Mouse (Mus musculus) gastrocnemius, adult 18-20 months (tissue): Measurements from ENCODE around the gene Gm8994. TPM values are rescaled to one million over a fixed set of nuclear protein-coding genes. Genes with fewer than 3 reads are reported as not detected.
"Not testable (repeated sequence)": the region's sequence is repeated elsewhere in the genome, so short reads cannot be mapped to it uniquely, and the experiment has no call there.

Experiments used
- DNase-seq: peaks from one replicate; pipeline ENCODE4 v3.0.0; 2021; ENCODE audit warnings: low spot score
- long read RNA-seq, 2 experiments: library from polyadenylated mRNA; stranded (forward); transcript quantifications; one replicate each; pipeline ENCODE4 v2.0.0; 2021
- total RNA-seq, 2 experiments: library from RNA; stranded (reverse); gene quantifications; 2 replicates each; pipeline ENCODE4 v1.2.3; 2021

Gm8994 gene
- not detected for total RNA-seq
- long read RNA-seq, experiment 1, result 0 reads
- long read RNA-seq, experiment 2, result 0 reads

DNA sequence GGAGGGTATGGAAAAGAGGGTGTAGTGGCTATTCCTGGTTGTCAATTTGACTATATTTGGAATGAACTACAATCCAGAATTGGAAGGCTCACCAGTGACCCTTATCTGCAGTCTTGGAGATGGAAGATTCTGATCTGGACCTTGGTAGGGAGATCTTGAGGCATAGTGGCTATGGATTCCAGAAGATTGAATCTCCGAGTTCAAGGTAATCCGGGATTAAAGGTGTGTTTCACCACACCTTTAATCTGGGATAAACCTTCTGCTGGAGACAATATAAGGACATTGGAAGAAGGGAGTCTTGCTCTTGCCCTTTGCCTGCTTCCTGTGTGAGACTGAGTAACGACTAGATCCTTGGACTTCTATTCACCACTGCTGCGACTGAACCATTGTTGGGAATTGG lies at the start of gene Gm8994:
TSS of gene Gm8994 (plus strand) at position 301 of the 400 bp plus-strand sequence.
- DNase-seq, result not testable (repeated sequence)

DNA sequence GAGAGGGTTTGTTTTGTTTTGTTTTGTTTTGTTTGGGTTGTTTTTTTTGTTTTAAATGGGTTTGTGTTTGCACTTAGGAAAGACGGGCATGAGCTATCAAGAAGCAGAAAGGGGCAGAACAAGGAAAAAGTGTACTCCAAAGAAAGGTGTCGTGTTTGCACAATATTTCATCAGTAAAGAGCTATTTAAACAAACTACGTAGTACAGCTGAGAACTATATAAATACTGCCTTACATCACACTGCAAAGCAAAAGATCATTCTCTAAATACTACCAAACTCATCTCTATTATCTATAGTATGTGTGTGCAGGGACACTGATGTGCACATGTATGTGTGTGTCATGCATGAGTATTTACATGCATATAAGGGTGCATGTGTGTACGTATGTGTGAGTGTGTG lies 49.7 kb upstream of the Gm8994 start:
- no peak for DNase-seq

DNA sequence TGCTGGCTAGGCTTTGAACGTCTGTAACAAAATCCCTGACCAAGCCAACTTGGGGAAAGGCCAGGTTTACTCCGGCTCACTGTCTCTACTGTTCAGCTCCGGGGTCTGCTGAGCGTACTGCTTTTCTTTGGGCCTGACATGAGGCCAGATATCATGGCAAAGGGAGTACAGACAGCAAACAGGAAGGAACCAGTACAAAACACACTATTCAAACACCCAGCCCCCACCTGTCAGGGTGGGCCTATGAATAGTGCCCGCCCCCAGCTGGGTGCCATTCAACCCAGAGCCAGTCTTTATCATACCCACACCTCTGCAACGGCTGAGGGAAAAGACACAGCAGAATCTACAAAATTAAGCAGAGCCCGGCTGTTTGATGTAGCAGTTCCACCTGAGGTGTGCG lies 42.8 kb upstream of the Gm8994 start:
- DNase-seq, result no peak

DNA sequence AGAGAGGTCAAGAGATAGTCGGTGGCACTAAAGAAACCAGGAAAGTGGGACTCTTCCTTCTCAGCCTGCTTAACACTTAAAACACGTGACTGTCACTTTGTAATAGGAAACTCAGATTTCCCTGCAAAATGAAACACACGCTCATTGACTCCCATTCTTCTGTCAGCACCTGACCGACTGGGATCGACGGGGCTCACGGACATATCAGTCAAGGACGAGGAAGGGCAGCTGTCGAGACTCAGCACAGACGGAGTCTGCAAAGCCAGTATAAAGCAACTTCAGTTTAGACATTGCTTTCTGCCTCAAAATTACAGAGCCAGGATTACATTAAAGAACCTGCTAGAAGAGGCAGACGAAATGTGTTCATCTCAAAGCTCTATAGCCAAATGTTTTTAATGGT lies 41.2 kb upstream of the Gm8994 start:
- DNase-seq, result no peak

DNA sequence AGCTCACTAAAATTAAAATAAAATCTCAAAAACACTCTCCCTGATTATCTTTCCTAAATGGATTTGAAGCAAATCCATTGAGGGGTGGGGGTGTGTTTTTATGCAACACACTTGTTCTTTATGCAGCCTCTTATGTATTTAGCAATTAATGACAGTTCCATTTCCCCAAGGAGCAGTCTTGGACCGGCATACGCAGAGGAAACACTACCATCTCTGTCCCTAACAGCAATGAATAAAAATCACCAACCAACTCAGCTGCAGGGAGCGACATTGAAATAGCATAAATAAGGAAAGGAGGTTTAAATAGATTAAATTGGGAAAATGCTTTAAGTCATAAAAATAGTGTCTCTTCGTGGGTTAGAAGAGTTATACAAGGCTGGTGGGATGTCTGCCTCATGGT lies 40.8 kb upstream of the Gm8994 start:
- DNase-seq, result no peak

DNA sequence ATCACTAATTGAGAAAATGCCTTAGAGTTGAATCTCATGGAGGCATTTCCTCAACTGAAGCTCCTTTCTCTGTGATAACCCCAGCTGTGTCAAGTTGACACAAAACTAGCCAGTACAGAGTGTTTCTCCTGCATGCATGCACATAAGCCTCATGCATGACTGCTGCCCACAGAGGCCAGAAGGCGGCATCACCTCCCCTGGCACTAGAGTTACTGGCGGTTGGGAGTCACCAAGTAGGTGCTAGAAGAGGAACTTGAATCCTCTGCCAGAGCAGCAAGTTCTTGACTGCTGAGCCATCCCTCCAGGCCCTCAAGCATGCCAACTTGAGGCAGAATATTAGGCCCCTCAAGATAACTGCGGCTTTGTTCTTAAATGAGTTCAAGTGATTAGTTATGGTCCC lies 35.9 kb upstream of the Gm8994 start:
- DNase-seq, result no peak

DNA sequence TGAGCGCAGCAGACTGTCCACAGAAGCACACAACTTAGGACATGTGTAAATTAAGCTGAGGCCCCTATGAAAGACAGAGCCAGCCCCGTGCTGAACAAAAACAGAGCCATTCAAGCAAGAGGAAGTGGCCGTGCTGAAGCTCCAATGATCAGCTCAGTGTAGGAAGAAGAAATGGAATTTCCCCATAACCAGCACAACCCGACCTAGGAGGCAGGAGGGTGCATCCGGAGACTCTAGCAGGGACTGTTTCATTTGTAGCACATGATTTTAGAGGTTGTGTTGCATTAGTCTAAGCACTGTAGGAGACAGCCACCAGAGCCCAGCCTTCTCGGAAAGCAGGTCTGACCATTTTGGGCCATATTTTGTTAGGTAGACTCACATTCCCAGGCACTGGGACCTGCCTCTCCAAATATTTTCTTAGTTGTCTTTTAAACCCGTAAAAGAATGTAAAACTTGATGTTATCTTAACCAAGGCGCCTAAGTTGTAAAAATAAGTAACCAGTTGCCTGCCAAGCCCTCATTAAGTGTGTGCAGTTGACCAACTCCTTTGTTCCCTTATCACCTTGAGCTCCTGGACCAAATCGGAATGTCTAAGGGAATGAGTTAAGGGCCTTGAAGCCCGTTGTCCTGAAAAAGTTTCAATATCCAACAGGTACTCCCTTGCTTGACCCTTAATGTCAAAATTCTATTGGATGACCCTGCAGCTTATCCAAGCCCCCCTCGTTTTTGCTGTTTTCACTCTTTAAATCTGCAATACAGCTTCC lies 35.2 kb upstream of the Gm8994 start:
- DNase-seq, result no peak

DNA sequence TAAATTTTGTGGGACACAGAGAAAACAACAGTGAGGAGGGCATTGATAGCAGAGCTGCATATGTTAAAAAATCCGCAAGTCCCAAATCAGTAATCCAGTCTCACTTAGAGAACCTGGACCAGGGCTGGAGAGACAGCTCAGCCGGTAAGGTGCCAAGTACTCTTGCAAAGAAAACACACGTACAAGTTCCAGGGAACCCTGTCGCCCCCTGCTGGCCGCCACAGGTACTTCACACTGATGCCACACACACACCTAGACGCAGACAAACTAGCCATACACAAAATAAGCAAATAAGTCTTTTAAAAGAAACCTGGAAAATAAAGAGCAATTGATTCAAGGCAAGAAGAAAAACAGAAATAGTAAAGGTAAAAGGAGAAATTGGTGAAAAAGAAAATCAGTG lies 33.6 kb upstream of the Gm8994 start:
- DNase-seq, result no peak

DNA sequence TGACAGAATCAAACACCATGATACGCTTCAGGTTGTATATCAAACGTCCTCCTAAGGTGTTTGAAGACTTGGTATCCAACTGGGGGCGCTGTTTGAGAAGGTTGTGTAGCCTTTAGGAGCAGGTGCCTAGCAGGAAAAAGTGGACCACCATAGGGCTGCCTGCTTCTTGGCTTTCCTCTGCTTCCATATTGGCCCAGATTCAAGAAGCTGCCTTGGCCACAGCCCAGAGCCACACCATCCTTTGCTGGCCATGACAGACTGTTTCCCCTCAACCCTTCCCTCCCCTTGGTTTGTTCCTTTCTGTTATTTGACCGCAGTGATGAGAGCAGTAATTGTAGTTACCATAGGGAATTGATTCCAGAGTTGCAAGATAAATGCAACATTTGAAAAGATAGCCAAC lies 31.5 kb upstream of the Gm8994 start:
- DNase-seq, result no peak

DNA sequence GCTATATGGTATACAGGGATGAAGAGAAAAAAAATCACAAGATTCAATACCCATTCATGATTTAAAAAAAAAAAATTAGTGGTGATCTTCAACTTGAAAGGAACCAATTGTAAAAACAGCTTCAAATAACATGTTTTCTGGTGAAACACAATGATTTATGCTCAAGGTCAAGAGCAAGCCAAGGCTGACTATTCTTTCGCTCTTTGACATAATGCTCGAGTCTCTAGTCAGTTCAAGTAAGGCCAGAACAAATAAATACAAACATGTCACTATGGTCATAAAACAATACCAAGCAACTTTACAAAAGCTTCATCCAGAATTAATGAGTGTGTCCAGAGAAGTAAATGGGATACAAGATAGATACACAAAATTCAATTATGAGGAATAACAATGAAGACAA lies 31.1 kb upstream of the Gm8994 start:
- DNase-seq, result no peak

DNA sequence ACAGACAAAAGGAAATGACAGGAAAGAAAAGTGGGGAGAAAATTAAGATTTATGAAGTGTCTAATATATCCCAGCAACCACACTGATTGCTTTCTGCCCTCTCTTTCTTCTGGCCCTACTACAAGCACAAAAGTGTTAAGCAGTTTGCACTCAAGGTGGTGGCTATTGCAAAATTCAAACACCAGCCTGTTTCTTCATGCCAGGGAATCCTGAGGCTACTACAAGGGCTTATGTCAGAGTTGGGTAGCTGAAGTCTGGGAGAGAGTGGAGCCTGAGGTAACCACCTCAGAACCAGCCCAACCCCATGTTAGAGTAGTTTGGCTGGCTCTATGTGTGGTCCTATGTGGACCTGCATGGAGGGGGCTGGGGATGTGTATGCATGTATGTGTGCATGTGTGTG lies 23.8 kb upstream of the Gm8994 start:
- DNase-seq, result no peak

DNA sequence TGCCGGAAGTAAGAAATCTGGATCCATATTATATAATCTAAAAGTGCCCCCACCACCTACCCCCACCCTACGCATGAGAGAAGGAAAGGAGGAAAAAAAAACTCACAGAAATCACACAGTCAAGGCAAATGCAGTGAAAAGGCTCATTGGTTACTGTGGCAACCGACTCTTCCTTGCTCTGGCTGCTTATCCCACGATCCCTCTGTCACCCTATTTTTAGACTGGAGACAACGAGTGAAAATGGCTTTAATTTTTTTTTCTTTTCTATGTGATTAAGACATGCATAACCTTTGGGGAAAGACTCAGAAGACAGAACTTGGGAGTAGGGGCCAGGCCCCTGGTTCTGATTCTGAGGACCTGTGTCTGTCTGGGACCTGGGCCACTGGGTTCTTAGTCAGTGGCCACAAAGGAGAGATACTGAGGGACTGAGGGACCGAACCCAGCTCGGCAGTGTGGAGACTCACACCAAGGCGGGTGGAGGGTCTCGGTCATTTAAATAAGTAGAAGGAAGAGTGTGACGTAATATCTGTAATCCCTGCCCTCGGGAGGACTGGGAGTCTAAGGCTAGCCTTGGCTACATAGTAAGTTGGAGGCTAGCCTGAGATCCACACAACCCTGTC lies 22.9 kb upstream of the Gm8994 start:
- no peak for DNase-seq

DNA sequence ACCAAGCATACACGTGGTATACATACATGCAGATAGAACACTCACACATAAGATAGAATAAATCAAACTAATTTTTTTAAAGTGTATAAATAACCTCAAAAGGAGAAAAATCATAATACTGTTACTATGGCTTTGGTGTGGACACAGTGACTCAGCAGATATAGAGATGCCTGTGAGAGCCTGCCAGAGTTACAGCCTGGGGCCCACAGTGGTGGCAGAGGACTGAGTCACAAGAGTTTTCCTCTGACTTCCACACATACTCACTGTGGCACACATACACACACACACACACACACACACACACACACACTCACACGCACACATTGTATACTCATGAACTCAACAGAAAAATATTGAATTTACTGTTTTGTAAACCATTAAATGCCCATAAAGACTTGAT lies 17.9 kb upstream of the Gm8994 start:
- no peak for DNase-seq

DNA sequence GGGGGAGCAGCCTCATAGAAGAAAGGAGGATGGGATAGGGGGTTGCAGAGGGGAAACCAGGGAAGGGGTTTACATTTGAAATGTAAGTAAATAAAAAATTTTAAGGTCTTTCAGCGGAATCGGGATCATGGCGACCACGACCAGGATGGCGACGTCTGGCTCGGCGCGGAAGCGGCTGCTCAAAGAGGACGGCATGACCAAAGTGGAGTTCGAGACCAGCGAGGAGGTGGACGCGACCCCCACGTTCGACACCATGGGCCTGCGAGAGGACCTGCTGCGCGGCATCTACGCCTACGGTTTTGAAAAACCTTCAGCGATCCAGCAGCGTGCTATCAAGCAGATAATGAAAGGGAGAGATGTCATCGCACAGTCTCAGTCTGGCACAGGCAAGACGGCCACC lies 1.1 kb downstream of the Gm8994 start:
- DNase-seq, result not testable (repeated sequence)

DNA sequence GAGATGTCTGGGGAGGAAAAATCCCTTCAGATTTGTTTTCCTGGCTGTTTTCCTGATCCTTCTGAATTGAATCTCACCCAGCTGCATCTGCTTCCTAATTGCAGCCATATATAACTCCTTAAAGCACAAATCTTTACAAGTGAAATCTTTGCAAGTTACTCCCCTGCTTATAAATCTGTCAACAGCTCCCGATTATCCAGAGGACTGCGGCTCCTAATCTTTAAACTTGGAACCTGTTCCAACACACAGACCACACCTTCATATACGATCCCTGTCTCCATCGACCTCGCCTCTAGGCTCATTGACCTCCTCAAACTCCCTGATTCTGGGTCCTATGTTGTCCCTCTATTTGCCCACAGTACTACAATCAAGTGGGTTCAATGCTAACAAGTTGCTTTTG lies 13.3 kb downstream of the Gm8994 start:
- DNase-seq, result no peak

DNA sequence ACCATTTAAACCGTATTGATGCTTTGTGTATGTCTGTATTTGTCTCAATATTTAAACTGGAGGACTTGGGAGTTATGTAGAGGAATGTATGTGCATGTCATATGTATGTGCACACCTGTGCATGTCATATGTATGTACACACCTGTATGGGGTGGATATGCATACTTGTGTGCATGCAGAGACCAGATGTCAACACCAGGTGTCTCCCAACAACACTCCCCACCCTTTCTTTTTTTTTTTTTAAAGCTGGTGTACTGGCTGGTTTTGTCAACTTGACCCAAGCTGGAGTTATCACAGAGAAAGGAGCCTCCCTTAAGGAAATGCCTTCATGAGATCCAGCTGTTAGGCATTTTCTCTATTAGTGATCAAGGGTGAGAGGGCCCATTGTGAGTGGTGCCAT lies 13.8 kb downstream of the Gm8994 start:
- DNase-seq, result no peak

DNA sequence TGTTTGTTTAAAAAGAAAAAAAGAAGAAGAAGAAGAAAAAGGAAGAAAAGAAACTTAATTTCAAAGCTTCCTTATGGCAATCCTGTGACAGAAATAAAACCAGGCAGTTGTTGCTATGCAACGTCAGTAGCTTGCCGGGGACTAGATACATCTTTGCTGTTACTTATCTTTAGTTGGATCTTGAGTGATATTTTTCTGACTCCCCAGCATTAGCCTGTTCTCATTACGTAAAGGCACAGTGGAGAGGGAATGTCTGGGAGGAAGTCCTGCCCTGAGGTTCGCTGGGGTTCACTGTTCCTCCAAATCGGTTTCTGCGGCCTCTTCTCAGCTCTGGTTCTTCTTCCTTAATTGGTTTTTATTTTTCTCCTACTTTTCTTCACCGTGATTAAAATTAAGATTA lies 16.5 kb downstream of the Gm8994 start:
- DNase-seq, result no peak

DNA sequence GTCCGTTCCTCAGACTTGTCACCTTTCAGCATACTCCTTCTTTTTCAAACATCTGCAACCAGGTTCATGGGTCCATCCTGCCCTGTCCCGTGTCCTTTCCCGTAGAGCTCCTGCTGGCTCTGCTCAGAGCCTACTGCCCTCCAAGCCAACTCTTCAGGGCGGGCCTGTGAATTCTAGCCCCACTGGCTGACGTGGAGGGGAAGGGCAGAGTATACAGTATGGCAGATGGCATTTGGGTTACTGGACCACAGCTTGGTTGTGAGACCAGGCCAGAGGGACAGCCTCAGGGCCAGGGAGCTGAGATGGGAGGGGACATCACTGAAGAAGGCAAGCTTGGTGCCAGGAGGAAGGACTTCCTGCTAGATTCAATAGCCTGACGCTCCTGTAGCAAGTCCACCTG lies 17.7 kb downstream of the Gm8994 start:
- no peak for DNase-seq

DNA sequence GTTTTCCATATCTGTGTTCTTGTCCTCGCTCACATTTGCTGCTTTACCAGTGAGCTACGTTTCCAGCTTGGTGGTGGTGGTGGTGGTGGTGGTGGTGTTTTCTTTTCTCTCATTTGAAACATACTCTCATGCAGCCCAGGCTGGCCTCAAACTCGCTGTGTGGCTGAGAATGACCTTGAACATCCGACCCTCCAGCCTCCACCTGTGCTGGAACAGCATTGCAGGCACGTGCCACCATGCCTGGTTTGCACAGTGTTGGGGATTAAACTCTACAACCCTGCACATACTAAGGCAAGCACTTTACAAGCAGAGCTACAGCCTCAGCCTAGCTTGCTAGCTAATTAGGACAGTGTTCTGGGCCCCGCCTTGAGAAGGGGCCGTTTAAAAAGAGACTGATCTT lies 18.3 kb downstream of the Gm8994 start:
- DNase-seq, result no peak

DNA sequence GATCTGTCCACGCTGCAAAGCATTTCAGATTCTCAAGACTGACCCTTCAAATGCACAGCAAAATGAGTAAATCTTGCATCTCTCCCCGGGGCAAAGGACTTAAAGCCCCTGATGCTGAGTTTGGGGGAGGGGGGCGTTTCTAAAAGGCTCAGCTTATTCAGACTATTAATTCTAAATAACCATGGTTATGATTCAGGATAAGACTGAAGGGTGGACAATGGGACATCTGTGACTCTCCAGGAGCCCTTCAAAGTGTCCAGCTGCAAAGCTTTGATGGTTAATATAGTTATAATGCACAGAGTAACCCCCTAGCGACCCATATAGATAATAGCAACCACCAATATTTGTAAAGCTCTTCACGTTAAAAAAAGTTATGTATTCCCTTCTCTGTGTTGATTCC lies 19.7 kb downstream of the Gm8994 start:
- no peak for DNase-seq

DNA sequence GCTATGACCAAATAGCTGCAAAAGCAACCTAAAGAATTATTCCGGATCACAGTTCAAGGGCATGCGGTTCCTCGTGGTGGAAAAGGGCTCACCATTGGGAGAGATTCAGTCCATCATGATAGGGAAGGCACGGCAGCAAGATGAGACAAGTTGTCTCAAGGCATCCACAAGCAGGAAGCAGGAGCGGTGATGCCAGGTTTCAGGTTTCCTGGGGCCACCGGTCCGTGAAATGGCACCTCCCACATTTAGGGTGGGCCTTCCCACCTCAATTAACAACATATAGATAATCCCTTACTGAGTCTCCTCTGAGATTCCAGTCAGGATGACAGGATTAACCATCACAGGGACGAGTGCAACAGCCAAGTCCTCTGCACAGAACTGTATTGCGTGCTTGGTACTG lies 20.3 kb downstream of the Gm8994 start:
- DNase-seq, result no peak

DNA sequence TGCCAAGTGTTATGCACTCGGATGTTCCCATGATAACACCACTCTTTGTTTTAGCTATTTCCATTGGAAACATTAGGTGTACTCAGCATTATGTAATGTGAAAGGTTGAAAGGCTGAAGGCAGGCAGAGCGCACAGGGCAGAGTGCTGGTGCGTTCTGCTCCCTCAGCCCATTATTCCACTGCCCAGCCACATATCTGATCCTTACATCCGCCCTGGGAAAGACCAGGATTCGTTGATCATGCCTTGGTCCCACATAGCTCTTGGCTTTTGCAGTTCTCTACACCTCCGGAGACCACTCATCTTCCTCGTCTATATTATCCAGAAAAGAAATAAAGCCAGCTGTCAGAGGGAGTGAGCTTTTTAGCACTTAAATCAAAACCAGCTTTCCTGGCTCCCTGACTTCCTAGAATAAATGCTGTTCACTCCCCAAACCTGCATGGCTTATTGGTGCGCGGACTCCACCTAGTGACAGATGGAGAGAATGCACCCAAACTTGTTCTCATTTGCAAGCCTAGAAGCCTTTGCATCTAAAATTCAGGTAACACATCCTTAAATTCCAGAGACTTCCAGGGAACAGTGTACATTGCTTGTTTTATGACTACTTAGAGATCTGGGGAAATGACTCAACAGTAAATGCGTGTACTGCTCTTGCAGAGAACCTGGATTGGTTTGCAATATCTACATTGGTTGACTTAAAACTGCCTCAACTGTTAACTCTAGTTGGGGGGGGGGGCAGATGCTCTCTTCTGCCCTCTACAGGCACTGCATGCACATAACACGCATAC lies 26.3 kb downstream of the Gm8994 start:
- DNase-seq, result peak; percentile 50

DNA sequence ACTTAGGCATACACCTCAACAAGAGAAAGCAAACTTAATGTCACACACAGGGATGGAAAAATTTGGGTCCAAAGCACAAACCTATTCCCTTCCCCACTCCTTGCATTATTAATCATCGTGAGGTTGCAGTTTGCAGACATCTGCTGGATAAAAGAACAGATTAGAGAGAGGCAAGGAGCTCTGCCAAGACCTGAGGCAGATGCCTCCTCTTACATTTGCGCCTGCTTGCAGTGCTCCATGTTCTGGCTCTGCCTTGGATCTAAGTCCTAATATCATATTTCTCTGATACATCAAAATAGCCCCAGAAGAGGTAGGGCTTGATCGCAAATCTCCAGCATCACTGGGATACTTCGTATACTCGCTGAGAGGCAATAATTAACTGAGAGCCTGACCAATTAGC lies 31.1 kb downstream of the Gm8994 start:
- DNase-seq, result no peak
